Mouse (Mus musculus) lung, adult 2 months (tissue): ENCODE results near the gene Mdh1b.

ENCODE experiments used
- CTCF ChIP-seq: fragments of 200-500 bp; IDR thresholded peaks from 2 replicates; pipeline ENCODE4 v1.5.1; 2011; ENCODE audit warnings: mild to moderate bottlenecking, low read length, control low read depth; ENCODE audit not compliant: insufficient read depth
- POLR2A ChIP-seq: fragments of 200-500 bp; IDR thresholded peaks from 2 replicates; pipeline ENCODE4 v1.6.1; 2011; ENCODE audit warnings: low read depth, mild to moderate bottlenecking, control low read depth, low read length, borderline replicate concordance; ENCODE audit errors: extremely low read depth

DNA sequence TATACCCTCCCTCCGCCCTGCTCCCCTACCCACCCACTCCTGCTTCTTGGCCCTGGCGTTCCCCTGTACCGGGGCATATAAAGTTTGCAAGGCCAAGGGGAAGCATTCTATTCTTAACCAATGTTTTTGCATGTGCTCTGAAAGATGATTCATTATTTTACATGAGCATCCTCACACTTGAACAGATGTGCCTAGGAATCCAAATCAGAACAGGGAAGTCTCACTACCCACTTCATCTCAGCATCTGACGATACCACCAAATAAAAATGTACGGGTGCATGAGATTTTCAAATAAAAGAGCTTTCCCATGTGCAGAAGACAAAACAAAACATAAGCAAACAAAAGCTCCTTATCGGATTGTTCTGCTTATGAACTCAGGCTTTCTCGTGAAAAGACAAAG lies 10.0 kb downstream of the Mdh1b start:
- TF ChIP-seq CTCF (no peak), POLR2A (no peak)
